Mouse (Mus musculus) CH12.LX (cell line): Measurements from ENCODE around the gene Ppm1l. TPM values are rescaled to one million over a fixed set of nuclear protein-coding genes. Genes with fewer than 3 reads are reported as not detected.

Experiments
- DNase-seq: peaks from one replicate; pipeline ENCODE4 v3.0.0-alpha.2; 2013; ENCODE audit errors: extremely low read depth
- H3K27ac ChIP-seq: 2 replicates; pipeline ENCODE4 v1.5.1; 2012; ENCODE audit warnings: low read depth, mild to moderate bottlenecking, control low read depth, moderate library complexity; ENCODE audit not compliant: insufficient read depth
- H3K27me3 ChIP-seq: replicated peaks from 2 replicates; pipeline ENCODE3; 2012; ENCODE audit warnings: inconsistent platforms
- H3K36me3 ChIP-seq, 2 experiments: replicated peaks in 1 of 2; 2 replicates each; pipeline versions ENCODE3 to v1.6.1; 2012; ENCODE audit warnings: inconsistent platforms in 1 of 2, low read length in 1 of 2, mild to moderate bottlenecking in 1 of 2, mixed read lengths in 1 of 2, moderate library complexity in 1 of 2; ENCODE audit not compliant: control insufficient read depth in 1 of 2, insufficient read depth in 1 of 2
- H3K4me1 ChIP-seq, 2 experiments: 2 replicates each; pipeline ENCODE4 v1.6.1; 2012; ENCODE audit warnings: inconsistent platforms in 1 of 2, moderate library complexity in 1 of 2; ENCODE audit not compliant: insufficient read depth in 2 of 2, control insufficient read depth in 1 of 2
- H3K4me2 ChIP-seq: 2 replicates; pipeline ENCODE4 v1.6.1; 2012; ENCODE audit warnings: low read depth, mild to moderate bottlenecking, control low read depth; ENCODE audit not compliant: poor library complexity, insufficient read depth, severe bottlenecking
- H3K4me3 ChIP-seq, 3 experiments: fragments of 150-350 bp in 1 of 3; sonication (generic) in 1 of 3; replicated peaks in 1 of 3; 2 replicates each; pipeline versions ENCODE3 to v1.5.1; 2011 to 2012; ENCODE audit warnings: low read depth in 2 of 3, low read length in 2 of 3, mild to moderate bottlenecking in 2 of 3, moderate library complexity in 2 of 3, control low read depth in 1 of 3, improper control_type of control experiment in 1 of 3, inconsistent platforms in 1 of 3, mixed read lengths in 1 of 3; ENCODE audit not compliant: poor library complexity in 1 of 3
- H3K79me2 ChIP-seq: replicated peaks from 2 replicates; pipeline ENCODE4 v1.6.1; 2012; ENCODE audit warnings: mild to moderate bottlenecking, moderate library complexity; ENCODE audit not compliant: control insufficient read depth, poor library complexity, insufficient read depth, severe bottlenecking; ENCODE audit errors: extremely low read depth
- H3K9ac ChIP-seq: 2 replicates; pipeline ENCODE4 v1.6.1; 2012; ENCODE audit warnings: low read depth, mild to moderate bottlenecking, control low read depth, moderate library complexity; ENCODE audit not compliant: insufficient read depth
- H3K9me3 ChIP-seq: replicated peaks from 2 replicates; pipeline ENCODE3; 2012; ENCODE audit warnings: low read length, inconsistent platforms, mixed read lengths
- CHD1 ChIP-seq: IDR thresholded peaks from 2 replicates; pipeline ENCODE4 v1.6.1; 2012; ENCODE audit warnings: low read depth, low read length, improper control_type of control experiment, inconsistent platforms
- CHD2 ChIP-seq: IDR thresholded peaks from 2 replicates; pipeline ENCODE4 v1.6.1; 2011; ENCODE audit warnings: low read length, improper control_type of control experiment
- CTCF ChIP-seq, 2 experiments: IDR thresholded peaks in 1 of 2; conservative IDR thresholded peaks in 1 of 2; 2 replicates each; pipeline ENCODE4 v1.5.1; 2011 to 2012; ENCODE audit warnings: low read depth in 2 of 2, low read length in 2 of 2, improper control_type of control experiment in 1 of 2, inconsistent platforms in 1 of 2, mild to moderate bottlenecking in 1 of 2, moderate library complexity in 1 of 2
- GABPA ChIP-seq: IDR thresholded peaks from 2 replicates; pipeline ENCODE4 v1.6.1; 2012; ENCODE audit warnings: low read depth, low read length, improper control_type of control experiment, inconsistent platforms; ENCODE audit not compliant: insufficient replicate concordance
- JUN ChIP-seq: IDR thresholded peaks from 2 replicates; pipeline ENCODE4 v1.6.1; 2011; ENCODE audit warnings: low read depth, mild to moderate bottlenecking, low read length, improper control_type of control experiment, moderate library complexity; ENCODE audit not compliant: insufficient read depth
- JUND ChIP-seq: conservative IDR thresholded peaks from 2 replicates; pipeline ENCODE4 v1.6.1; 2011; ENCODE audit warnings: low read depth, low read length, improper control_type of control experiment
- KAT2A ChIP-seq: IDR thresholded peaks from 2 replicates; pipeline ENCODE4 v1.6.1; 2012; ENCODE audit warnings: low read length, improper control_type of control experiment, inconsistent platforms; ENCODE audit not compliant: insufficient replicate concordance
- MAFK ChIP-seq: IDR thresholded peaks from 2 replicates; pipeline ENCODE4 v1.6.1; 2011; ENCODE audit warnings: low read length, improper control_type of control experiment; ENCODE audit not compliant: insufficient replicate concordance
- MAZ ChIP-seq: IDR thresholded peaks from 2 replicates; pipeline ENCODE4 v1.6.1; 2012; ENCODE audit warnings: low read depth, mild to moderate bottlenecking, inconsistent platforms, low read length, improper control_type of control experiment, moderate library complexity
- MXI1 ChIP-seq: IDR thresholded peaks from 2 replicates; pipeline ENCODE4 v1.6.1; 2011; ENCODE audit warnings: mild to moderate bottlenecking, low read depth, low read length, improper control_type of control experiment
- POLR2AphosphoS2 ChIP-seq: IDR thresholded peaks from 2 replicates; pipeline ENCODE4 v1.6.1; 2011; ENCODE audit warnings: low read depth, low read length, improper control_type of control experiment
- RAD21 ChIP-seq: IDR thresholded peaks from 2 replicates; pipeline ENCODE4 v1.6.1; 2011; ENCODE audit warnings: low read depth, mild to moderate bottlenecking, low read length, improper control_type of control experiment, moderate library complexity
- RCOR1 ChIP-seq: conservative IDR thresholded peaks from 2 replicates; pipeline ENCODE4 v1.6.1; 2012; ENCODE audit warnings: low read depth, mild to moderate bottlenecking, inconsistent platforms, low read length, improper control_type of control experiment
- SIN3A ChIP-seq: IDR thresholded peaks from 2 replicates; pipeline ENCODE4 v1.6.1; 2012; ENCODE audit warnings: low read length, improper control_type of control experiment, inconsistent platforms
- SMC3 ChIP-seq: IDR thresholded peaks from 2 replicates; pipeline ENCODE4 v1.6.1; 2011; ENCODE audit warnings: low read depth, low read length, improper control_type of control experiment
- TBP ChIP-seq: conservative IDR thresholded peaks from 2 replicates; pipeline ENCODE4 v1.6.1; 2011; ENCODE audit warnings: low read depth, low read length, improper control_type of control experiment
- ZC3H11A ChIP-seq: IDR thresholded peaks from 2 replicates; pipeline ENCODE4 v1.6.1; 2012; ENCODE audit warnings: low read depth, mild to moderate bottlenecking, inconsistent platforms, low read length, improper control_type of control experiment
- dilution Hi-C: fragments of 300-500 bp; cut with MboI; formaldehyde crosslinking; loops from 2 replicates; pipeline ENCODE4 v1.14.3; 2020; ENCODE audit warnings: low sequenced_read_pairs; ENCODE audit not compliant: extremely low pct_unique_long_range_greater_than_20kb, extremely low pct_ligation_motif_present
- in situ Hi-C: fragments of 300-500 bp; cut with MboI; formaldehyde crosslinking; loops from 3 replicates; pipeline ENCODE4 v1.14.3; 2019; ENCODE audit warnings: low sequenced_read_pairs, low pct_ligation_motif_present, low pct_unique_long_range_greater_than_20kb, mixed read lengths
- polyA plus RNA-seq: library from polyadenylated mRNA; unstranded; fragments of >175 nt; gene quantifications from 2 replicates; pipeline ENCODE4 v1.2.1, GENCODE M21; 2012; ENCODE audit warnings: low read depth; ENCODE audit not compliant: insufficient read length
- total RNA-seq, 2 experiments: library from RNA; depleted of rRNA; stranded (reverse); fragments of 300-350 nt in 1 of 2; fragments of >200 nt in 1 of 2; gene quantifications; 2 replicates each; pipeline ENCODE4 v1.2.3; 2012 to 2014

The Ppm1l gene
- total and polyA plus RNA-seq, 3 experiments = 0.68 to 2.4 (median 1.7) TPM

- no peaks in the 10 kb centered on the region for H3K79me2 ChIP-seq
- no peak overlapping the region for H3K4me2 ChIP-seq
- dilution Hi-C loops = no loop called here
- no peaks in the 10 kb centered on the region for H3K9me3 ChIP-seq
- no peak for DNase-seq
- no peak overlapping the region for H3K4me3 ChIP-seq
- in situ Hi-C loops = no loop called here
- H3K27me3 ChIP-seq = no peaks in the 10 kb centered on the region
- no peaks in the 10 kb centered on the region for H3K36me3 ChIP-seq
- H3K27ac ChIP-seq = no peak overlapping the region
- TF ChIP-seq CTCF (conservative IDR thresholded peaks at IDR 0.05 in 1 of 2, IDR thresholded peaks at IDR 0.05 in 1 of 2; ENCODE audit: low read depth in 2 of 2, low read length in 2 of 2) = no peak
- TF ChIP-seq, all 38 proteins: peak for 0
- no peaks in the 10 kb centered on the region for H3K4me1 ChIP-seq
- no peak overlapping the region for H3K9ac ChIP-seq
These were observed 258.9 kb downstream of the Ppm1l start for GRCm38 (mm10) chr3:69575577-69575976.

- no peaks in the 10 kb centered on the region for H3K9me3 ChIP-seq
- no peak overlapping the region for H3K4me2 ChIP-seq
- H3K9ac ChIP-seq = no peak overlapping the region
- in situ Hi-C loops = no loop called here
- TF ChIP-seq RAD21 (no peak), MAZ (no peak), CHD1 (no peak), RCOR1 (no peak), CHD2 (no peak), JUN (no peak), MAFK (no peak), POLR2AphosphoS2 (no peak), CTCF (conservative IDR thresholded peaks at IDR 0.05 in 1 of 2, IDR thresholded peaks at IDR 0.05 in 1 of 2; ENCODE audit: low read depth in 2 of 2, low read length in 2 of 2) (no peak), GABPA (no peak), MXI1 (no peak), JUND (no peak), KAT2A (no peak), TBP (no peak)
- no peaks in the 10 kb centered on the region for H3K27me3 ChIP-seq
- no peaks in the 10 kb centered on the region for H3K36me3 ChIP-seq
- DNase-seq = no peak
- no peaks in the 10 kb centered on the region for H3K79me2 ChIP-seq
- dilution Hi-C loops = no loop called here
- no peak overlapping the region for H3K4me3 ChIP-seq
- no peaks in the 10 kb centered on the region for H3K4me1 ChIP-seq
- H3K27ac ChIP-seq = no peak overlapping the region
These were observed 260.1 kb downstream of the Ppm1l start for GRCm38 (mm10) chr3:69576715-69577114.

- Histone ChIP-seq H3K27ac (no peak overlapping the region), H3K36me3 (no peaks in the 10 kb centered on the region), H3K9me3 (no peaks in the 10 kb centered on the region), H3K4me1 (no peaks in the 10 kb centered on the region), H3K4me2 (no peak overlapping the region), H3K27me3 (no peaks in the 10 kb centered on the region), H3K4me3 (no peak overlapping the region), H3K9ac (no peak overlapping the region), H3K79me2 (no peaks in the 10 kb centered on the region)
- peak; percentile 11 for DNase-seq
- TF ChIP-seq CTCF (conservative IDR thresholded peaks at IDR 0.05 in 1 of 2, IDR thresholded peaks at IDR 0.05 in 1 of 2; ENCODE audit: low read depth in 2 of 2, low read length in 2 of 2) (peak in 1 of 2 experiments; percentile 45; a peak in 2 of 4 replicates), RAD21 (peak; percentile 7), ZC3H11A (no peak), SMC3 (peak; percentile 37), SIN3A (no peak)
- in situ Hi-C loops = no loop called here
- dilution Hi-C loops = no loop called here
These were observed 262.1 kb downstream of the Ppm1l start for GRCm38 (mm10) chr3:69578791-69579190.
